Mouse (Mus musculus) kidney, adult 18-20 months (tissue): ENCODE measurements around the gene Csnk2a2.
A peak's percentile ranks its signal among the peaks of the same experiment; 100 is the strongest.

ENCODE experiments used
- DNase-seq: peaks from one replicate; pipeline ENCODE4 v3.0.0; 2021

Csnk2a2 gene

DNA sequence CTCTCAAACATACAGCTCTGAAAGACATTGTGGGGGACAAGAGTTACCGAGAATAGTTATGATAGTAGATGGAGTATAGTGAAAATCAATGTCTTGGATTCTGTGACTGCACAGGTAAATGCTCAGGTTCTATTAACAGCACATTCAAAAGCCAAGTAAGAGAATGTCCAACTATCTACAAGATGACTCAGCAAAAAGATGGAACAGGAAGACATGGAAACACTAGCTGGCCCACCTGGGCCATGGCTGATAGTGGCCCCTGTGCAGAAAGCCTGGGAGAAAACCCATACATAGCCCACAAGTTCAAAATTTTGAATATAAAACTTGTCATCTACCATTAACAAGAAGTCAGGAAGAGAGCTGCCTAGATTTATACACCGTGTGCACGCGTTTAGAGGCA, 19.8 kb downstream of the Csnk2a2 start:
- DNase-seq, result no peak

DNA sequence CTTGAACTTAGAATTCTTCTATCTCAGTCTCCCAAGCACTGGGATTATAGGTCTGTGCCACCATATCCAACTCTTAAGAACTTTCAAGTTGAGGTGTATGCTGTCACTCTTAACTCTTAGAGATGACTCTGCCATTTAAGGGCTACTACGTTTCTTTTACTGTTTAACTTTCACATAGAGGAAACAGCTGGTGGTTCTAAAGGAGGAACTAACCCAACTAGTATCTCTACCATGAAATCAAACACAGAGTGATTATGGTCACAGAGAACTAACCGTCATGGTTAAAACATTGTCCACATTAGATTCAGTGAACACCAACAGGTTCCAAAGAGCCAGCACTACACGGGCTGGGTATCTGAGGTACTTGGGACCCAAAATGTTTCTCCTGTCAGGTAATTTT, 20.8 kb downstream of the Csnk2a2 start:
- no peak for DNase-seq

DNA sequence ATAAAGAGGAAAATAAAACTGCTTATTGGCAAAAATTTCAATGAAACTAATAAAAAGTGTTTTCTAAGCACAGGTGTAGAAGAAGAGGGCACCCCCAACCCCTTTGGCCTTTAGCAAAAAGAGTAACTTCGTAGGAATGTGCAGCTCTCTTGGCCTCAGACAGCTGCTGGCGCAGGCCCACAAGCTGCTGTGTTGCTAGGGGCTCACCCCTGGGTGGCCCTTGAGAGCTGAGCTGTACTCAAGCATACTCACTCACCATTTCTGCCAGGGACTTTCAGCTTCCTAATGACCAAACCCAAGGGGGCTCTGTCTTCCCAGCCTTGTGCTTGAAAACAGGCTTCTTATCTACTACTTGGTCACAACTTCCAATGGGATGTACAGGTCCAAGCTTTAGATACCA, 23.3 kb downstream of the Csnk2a2 start:
- no peak for DNase-seq

DNA sequence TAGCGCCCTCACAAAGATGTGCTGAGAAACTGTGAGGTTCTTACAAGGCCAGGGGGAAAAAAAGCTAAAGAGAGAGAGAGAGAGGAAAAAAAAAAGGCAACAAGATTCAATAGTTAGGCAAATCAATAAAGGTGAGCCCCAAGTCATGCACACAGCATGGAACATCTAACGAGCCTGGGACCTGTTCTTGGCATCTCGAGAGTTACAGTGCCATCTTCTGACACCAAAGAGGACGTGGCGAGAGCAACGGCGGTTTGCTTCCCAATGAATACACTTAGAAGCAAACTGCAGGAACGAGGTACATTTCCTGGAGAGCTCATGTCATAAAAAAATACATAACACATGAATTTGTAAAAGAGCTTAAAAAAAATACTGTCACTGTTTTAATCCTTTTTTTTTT, 37.3 kb downstream of the Csnk2a2 start:
- no peak for DNase-seq

DNA sequence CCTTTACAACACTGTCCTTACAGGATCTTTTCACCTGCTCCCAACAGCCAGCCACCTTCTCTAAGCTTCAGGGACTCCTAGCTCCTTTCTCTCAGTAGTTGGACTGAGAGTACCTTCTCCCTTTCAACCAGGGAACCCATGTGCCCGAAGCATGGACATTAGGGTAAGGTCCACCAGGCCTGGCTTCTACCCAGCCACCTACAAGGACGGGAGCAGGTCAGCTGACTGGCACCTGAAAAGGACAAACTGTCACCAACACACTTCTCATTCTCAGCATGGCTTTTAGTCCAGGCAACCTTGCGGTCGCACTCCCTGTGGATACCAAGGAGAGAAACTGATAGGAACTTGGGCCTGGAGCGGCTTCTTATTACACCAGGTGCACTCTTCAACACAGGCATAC, 39.6 kb downstream of the Csnk2a2 start:
- DNase-seq, result peak; percentile 80

DNA sequence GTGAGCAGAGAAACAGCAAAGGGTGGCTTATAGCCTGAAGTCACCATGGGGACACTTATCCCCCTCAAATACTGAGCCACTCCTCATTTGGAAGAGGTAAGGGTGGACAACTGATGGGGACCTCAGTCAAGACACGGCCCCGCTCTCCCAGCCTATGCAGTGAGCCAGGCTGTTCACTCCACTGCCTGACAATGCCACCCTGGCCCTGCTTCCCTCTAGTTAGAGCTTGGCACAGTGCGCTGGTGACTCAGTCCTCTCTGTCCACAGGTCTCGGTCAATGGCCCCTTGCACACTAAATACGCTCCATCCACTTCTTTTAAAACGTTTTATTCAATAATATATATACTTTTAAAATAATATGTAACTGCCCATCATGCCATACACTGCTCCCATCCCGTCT, 42.2 kb downstream of the Csnk2a2 start:
- no peak for DNase-seq

DNA sequence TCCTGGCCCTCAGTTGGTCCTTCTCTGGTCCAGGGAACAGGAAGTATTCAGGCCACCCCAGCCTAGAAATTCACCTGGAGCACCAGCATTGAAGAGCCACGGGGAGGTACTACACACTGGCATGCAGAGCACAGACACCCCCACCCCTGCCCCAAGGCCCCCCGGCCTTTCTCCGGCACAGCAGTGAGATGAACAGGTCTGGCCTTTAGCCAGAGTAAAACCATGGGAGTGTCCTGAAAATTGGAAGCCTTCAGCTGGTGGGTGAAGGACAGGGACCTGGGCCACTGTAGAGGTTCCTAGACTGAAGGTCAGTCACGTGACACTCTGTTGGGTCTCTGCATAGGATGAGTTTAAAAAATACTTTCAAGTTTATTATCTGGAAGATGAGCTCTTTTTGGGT, 44.8 kb downstream of the Csnk2a2 start:
- DNase-seq, result no peak

DNA sequence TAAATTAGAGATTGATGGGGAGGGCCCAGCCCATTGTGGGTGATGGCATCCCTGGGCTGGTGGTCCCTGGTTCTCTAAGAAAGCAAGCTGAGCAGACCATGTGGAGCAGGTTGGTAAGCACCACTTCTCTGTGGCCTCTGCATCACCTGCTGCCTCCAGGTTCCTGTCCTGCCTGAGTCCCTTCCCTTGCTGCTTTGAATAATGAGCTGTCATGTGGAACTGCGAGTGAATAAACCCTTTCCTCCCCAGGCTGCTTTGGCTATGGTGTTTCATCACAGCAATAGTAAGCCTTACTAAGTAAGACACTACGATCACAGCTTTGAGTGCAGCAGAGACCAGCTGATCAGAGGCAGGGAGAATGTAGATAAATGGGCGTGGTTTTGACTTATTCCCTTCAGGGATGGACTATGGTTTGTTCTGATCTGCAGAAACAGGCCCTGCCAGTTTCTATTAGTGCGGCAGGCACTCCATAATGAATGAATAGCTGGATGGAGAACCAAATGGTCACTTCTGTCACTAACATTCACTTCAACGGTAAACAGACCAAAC, 48.3 kb downstream of the Csnk2a2 start:
- DNase-seq, result no peak

DNA sequence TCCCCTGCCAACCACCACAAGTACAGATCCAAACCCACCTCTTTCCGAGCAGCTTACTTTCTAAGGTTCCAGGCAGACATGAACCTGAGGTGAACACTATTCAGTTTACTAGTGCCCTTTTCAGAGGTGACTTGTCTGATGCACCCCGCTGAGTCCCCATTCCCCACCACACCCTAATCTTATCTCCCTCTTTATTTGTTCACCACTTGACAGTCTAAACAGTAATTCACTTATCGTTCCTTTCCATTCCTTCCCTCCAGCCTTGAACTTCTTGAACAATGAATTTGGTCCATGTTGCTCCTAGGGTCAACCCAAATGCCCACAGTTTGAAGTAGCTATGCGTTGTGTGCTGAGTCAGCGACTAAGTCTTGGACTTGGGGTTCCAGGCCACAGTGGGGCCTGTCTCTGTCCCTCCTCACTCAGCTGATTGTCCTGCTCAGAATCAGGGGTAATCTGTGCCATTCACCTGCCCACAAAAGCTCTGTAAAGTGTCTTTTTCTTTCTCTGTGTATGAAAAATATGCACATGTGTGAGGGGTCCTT, 49.6 kb downstream of the Csnk2a2 start:
- DNase-seq, result no peak

DNA sequence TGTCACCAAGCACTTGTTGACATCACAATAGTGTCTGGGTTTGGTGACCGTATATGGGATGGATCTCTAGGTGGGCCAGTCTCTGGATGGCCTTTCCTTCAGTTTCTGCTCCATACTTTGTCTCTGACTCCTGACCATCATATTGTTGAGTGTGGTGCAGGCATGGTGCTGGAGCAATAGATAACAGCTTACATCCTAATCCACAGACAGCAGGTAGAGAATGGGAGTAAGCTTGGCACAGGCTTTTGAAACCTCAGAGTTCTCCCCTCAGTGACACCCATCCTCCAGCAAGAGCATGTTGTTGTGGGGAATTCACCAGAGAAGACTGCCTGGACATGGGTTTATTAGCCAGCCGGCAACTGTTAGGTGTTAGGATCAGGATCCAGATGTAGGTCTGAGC, 50.4 kb downstream of the Csnk2a2 start:
- no peak for DNase-seq

DNA sequence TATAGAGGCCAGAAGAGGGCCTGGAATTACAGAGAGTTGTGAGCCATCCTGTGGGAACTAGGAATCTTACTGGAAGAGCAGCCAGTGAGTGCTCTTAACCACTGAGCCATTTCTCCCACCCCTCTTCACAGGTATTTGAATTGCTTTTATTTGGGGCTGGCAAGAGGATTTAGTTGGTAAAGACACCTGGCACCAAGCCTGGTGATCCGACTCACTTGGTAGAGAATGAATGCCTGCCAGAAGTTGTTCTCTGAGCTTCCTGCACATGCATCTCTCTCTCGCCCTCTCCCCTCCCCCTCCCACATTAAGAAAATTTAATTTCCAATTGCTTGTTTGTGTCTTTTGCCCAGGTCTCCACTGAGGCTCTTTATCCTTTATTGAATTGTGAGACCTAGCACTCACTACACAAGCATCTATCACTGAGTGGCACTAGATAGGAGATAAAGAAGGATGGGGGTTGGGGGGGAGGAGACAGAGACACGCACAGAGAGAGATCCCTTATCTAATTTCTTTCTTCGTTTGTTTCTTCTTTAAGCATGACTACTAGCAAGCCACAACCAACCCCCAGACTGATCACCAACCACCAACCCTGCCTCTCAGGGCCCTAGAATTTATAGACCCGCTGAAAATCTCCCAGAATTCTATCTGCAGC, 52.4 kb downstream of the Csnk2a2 start:
- DNase-seq, result no peak

DNA sequence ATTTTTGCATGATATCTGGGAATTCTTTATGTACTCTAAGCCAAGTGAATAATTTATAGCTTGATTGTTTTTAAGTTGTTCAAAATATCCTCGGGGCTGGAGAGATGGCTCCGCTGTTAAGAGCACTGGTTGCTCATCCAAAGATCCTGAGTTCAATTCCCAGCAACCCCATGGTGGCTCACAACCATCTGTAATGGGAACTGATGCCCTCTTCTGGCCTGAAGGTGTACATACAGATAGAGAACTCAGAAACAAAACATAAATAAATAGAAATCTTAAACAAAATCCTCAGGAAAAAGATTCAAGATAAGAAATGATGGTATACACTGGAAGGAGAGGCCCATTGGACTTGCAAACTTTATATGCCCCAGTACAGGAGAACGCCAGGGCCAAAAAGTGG, 53.9 kb downstream of the Csnk2a2 start:
- no peak for DNase-seq

DNA sequence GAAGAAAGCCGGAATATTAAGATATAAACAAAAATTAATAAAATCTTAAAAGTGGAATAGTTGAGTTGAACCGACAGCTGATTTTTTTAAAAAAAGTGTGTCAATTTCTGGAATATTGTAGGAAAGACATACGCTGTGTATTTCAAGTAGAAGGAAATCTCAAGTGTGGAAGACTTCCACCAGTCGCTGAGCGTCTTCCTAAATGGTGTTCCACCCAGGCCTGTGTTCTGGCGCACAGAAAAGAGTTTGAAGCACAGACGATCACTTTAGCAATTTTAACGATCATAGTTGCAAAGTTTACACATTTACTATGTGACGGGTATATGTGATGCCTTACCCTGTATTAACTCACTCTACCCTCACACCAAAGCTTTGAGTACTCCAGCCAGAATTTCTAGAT, 54.4 kb downstream of the Csnk2a2 start:
- DNase-seq, result no peak

DNA sequence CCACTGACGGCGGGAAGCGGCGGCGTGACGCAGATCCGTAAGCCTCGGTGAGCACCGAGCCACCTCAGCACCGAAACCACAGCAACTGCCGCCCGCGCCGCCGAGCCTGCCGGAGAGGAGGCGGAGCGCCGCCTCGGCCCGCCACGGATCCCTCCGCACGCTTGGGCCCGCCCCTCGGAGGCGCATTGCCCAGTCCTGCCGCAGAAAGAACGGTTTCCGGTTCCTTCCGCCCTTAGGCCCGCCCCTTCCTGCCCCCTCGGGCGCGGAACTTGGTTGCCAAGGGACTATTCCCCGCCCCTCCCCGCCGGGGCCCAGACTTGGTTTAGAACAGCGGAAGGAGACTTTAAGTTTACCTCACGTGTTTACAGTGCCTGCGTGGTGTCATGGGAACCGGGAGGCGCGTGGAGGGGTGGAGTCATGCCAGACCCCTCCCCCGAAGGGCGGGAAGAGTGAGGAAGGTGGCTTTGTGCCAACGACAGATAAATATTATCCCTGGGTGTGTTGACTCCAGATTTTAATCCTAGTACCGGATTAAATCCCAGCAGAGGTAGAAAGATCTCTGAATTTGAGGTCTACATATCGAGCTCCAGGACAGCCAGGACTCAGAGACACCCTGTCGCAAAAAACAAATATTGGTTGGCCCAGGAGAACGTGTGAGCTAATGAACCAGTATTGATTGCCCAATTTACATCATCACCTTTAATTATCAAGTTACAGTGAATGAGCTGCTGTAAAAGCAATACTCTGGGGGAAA, 55.0 kb downstream of the Csnk2a2 start, which contains the start of gene Cfap20:
Gene Cfap20 (minus strand): TSS at position 184 of the 754 bp plus-strand sequence.
- DNase-seq, result peak; percentile 100

DNA sequence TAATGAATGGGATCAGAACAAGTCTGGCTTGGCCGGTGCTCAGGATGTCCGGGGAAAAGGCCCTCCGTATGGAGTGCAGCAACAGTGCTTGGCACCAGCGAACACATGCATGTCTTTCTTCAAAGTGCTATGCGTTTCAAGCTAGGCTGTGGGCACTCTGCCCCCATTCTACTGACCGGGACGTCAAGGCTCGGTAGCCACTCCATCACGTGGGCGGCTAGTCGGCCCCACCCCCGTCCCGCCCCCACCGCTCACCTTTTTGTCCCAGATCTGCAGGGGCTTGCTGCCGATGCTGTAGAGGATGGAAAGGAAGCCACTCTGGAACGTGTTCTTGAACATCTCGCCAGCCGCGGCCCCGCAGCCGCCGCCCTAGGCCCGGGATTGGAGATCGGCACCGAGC, 55.6 kb downstream of the Csnk2a2 start:
- DNase-seq, result no peak

DNA sequence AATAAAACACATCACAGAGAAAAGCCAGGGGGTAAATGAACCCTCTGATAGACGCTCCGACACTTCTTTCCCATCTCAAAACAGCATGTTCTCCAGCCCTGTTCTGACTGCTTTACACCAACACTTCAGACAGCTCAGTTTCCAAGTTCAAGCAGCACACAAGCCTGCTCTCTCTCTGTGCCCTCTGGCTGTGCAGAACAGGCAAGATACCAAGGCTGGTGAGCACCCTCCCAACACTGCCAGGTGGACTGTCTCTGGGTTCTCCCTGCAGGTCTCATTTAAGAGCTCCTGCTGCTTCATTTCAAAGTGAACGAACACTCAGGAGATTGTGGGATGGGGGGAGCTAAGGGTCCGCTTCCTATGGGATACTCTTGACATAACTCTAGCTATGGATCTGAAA, 56.7 kb downstream of the Csnk2a2 start:
- no peak for DNase-seq

DNA sequence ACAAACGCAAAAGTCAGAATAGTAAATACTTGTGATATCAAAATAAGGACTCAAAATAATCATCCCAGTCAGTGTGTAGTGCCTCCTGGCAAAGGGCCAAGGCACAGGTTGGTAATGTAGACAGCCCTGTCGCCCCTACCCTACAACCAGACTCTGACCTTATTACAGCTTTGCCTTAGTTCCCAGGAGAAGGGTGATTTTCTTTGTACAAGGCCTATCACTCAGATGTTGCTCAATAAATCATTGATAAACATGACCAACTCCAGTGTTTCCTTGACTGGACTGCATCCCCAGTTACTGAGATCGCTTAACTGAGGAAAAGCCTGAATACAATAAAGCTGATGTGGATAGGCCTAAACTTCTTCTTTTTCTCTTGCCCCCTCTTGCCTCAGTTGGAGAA, 57.4 kb downstream of the Csnk2a2 start:
- DNase-seq, result no peak

DNA sequence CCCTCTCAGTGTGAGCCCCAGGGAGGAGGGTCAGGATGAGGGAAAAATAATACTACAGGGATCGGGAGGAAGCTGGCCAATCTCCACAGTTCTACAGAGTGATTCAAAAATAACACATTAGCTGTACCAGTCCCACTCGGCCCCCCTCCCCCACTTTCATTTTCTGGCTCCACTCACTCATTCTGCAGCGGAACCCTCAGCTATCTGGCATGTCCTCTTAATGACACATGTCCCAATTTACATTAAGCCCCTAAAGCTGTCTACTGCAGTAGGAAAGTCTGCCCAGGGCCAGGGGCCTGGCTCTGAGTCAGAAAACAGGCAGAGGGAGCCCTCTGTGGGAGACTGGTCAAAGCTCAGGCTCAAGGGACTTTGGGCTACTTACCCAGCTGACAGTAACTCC, 59.9 kb downstream of the Csnk2a2 start:
- peak; percentile 50 for DNase-seq

DNA sequence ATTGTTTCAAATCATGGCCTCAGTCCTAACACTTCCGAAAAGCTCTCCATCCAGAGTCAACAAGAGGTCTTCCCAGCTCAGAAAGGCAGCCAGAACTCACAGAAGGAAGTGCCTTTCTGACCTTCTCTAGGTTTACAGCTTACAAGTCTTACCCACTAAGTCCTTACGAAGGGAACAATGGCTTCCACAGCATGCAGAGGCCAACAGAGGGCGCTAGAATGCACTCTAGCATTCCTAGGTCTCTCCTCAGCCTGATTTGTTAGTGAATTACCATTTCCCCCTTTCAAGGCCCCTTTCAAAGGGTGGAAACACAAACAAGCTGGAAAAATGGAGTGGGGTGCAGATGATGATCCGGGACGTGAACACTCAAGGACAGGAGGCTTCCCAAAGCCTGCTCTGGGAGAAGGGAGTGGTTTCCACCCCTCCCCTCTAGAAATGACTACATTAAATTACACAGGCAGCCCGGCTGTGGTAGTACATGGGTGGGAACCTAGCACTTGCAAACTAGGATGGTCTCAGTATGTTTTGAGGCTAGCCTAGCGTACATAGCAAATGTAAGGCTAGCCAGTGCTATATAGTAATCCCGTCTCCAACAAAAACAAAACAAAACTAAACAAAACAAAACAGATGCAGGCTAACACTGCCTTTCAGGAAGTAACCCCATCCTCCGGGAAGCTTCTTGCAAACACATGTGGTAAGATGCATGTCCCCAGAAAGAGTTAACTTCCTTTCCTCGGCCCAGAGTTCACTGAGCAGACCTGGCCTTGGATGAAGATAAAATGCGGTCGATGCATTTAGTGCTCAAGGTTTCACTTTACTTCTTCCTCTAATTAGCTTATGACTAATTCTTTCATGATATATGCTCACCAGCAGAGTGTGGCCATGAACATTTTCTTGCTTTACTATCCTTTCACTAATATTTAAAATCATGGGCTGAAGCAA, 62.0 kb downstream of the Csnk2a2 start:
- peak; percentile 78 for DNase-seq

DNA sequence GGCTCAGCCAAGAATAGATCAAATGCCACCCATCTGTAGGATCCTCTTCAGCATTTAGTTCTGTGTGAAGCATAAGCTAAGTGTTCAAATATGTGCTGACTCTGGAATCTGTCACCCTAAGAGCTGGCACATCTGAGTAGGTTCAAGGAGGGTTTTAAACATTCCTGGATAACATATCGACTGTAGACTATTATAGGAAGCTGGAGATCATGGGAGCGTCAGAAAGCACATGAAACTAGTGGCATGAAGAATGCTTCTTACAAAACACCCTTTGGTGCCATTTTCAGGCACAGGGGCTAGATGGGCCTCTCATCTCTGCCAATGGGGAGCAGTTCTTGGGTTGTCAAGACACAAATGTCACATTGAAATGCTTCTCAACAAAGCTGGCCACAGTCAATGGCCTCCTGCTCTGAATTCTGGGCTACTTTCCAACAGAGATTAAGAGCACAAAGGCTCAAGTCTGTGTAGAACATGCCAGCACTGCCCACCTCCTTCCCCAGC, 63.0 kb downstream of the Csnk2a2 start:
- peak; percentile 25 for DNase-seq

DNA sequence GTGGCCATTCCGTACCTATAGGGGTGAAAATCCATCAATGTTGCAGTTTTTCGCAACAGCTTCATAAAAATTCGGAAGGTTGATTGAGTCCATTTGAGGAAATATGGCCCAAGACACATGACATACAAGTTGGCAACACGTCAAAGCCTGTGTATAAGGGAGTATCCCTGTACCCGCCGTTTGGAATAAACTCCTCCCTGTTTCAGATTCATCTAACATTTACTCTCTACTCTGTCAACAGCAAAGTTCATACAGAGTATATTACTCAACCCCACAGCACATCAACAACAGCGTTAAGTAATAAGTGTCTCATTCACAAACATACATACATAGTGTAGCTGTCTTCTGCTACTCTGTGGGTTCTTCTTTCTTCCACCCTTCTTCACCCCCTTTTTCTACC, 65.2 kb downstream of the Csnk2a2 start:
- no peak for DNase-seq

DNA sequence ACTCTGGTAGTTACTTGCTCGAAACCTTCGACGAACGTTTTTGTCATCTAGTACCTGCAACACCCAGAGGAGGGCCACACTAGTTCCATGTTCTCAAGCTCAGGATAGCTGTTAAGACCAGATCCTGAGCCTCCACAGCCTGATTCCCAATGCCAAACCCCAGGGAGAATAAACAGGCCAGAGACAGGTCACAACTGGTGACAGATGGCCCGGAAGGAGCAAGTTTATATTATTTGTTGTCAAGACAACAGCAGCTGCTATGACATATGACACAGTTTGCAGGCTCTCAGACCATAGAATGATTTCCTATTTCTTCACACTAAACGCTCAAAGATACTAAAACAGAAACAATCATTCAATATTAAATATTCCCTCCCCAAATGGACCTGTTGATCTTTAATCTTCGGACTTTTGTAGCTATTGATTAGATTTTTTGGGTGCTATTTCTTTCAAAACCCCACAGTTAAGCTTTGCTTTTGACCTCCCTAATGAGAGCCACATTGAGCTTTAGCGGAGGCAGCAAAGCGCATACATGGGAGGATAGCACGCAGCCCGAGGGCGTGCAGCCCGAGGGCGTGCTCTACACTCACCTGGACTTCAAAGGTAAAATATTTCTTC, 67.5 kb downstream of the Csnk2a2 start:
- no peak for DNase-seq
